Mouse (Mus musculus): Measurements from ENCODE around the gene Tnf. TPM values are rescaled to one million over a fixed set of nuclear protein-coding genes. Genes with fewer than 3 reads are reported as not detected.

Tnf gene
- total RNA-seq, 2 experiments from 2014 or later = 0.25 to 0.28 TPM

GRCm38 (mm10) chr17:35173329-35173728 is 28.5 kb downstream of the Tnf start:
- DNase-seq = no peak

DNA sequence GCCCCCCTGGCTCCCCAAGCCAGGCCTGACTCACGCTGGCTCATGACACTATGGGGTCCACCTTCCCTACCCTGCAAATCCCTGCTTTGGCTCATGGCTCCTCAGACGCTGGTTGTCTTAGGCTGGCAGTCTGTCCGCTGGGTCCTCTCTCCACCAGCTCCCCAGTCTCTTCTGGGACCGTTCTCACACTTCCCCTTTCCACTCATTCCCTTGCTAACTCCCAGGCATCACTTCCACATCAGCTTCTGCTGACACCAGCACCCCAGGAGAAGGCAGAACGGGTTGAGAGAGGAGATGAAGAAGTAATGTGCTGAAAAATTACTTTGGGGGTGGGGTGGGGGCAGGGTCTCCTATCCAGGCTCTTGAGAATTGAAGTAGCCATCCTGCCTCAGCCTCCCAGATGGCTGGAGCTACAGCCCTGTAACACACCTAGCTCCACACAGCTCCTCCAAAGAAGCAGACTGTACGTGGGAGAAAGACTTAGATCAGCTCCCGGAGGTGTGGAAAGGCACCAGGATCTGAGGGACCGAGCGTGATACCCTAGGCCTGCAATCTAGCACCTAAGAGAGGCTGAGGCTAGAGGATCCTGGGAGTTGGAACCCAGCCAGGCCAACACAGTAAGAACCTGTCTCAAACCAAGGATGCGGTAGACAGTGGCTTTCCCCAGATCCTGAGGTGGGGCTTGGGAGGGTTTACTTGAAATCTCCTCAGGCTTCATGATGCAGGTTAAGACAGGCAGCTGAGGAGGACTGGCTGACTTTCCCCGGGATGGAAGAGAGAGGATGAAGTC is 29.2 kb downstream of the Tnf start:
- peak in 1 of 2 experiments; percentile 58 for DNase-seq

GRCm38 (mm10) chr17:35168541-35169207 is 33.1 kb downstream of the Tnf start:
- DNase-seq = peak in 1 of 2 experiments; percentile 51

DNA sequence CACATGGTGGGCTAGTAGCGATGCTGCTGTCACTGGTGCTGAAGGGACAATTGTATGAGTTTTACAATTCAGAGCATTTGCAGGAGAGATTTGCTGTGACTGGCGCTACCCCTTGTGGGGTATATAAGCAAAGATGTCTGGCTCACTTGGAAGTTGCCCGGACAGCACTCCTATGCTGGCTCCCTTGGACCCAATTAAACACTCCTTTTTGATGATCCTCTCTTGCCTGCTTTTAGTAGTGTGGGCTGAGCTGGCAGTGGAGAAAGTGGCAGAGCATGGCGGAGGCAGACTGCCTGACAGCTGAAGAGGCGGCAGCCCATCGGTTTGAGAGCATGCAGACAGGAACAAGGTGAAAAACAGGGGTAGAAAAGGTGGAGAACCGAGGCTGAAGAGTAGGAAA is 34.0 kb downstream of the Tnf start:
- no peak for DNase-seq

GRCm38 (mm10) chr17:35166352-35167035 is 35.3 kb downstream of the Tnf start:
- peak; percentile 66 to 73 for DNase-seq

DNA sequence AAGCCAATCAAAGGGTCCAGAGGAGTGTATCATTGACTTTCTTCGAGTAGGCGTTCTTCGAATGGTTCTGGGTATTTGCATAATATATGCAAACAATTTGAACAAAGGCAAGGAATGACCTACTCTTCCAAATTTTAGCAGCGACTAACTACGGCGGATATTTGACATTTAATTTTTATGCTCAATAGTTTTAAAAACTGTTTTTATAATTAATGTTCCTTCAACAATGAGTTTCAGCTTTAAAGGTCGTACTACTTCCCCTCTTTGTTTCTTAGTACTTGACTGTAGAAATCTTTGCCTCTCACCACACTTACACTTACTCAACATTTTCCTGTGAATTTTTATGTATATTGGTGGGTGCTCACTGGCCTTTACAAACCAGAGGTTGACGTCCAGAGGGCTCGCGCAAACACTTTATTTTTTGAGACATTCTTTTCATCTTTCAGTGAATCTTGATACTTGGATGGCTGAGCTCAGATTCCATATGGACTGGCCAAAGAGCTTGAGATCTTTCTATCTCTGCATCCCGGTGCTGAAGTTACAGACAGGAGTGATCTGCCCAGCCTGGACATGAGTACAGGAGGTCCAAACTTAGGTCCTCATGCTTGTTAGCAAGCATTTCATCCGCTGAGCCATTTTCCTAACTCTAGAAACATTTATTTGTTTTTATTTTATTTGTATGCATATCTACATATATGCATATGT is 36.2 kb downstream of the Tnf start:
- DNase-seq = no peak

DNA sequence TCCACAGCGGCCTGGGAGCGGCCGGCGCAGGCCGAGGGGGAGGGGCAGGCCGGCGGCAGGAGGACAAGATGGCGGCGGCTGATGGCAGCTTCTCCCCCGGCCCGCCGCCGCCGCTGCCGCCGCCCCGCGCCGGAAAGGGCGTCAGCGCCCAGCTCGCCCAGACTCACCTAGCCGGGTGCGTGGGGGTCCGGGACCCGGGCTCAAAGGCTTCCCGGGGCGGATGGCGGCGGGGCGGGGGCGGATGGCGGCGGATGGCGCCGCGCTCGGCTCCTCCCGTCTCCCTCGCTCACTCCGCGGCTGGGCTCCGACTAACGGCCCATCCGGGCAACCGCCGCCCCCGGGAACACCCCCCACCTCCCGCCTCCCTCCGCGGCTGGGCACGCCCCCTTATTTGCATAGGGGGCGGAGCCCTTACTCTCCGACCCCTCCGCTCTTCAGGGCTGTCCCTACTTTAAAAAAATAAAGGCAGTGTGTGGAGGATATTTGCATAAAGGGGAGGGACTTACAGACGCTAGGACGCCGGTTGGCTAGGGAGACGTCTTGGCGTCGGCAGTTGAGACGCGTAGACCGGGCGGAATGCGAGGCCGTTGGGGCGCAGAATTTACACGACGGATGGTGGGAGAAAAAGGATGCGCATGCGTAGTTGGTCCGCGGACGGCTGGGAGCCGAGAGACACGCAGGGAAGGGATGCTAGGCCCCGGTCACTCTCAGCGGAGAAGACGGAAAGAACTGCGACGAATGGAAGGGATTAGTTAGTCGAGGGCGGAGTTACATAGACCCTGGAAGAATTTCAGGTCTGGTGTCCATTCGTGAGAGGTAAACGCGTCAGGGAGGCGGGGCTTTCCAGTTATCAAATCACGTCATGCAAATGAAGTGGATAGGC is 37.0 kb downstream of the Tnf start, which contains the start of gene Prrc2a:
Gene Prrc2a (minus strand): TSS at position 330 of the 883 bp plus-strand sequence.
- peak; percentile 97 to 99 for DNase-seq

DNA sequence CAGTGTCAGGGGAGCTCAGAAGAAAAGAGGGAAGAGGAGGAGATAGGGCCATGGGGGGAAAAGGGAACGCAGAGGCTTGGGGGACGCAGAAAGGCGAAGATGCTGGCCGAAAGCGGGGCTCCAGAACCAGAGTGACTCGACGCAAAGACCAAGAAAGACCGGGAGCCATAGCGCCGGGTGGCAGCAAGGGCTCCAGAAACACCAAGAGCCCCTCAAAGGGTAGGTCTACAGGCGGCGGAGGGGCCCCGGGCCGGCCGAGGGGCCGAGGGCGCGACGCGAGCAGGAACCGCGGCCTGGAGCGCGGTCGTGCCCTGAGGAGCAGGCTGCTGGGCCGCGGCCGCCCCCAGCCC is 37.6 kb downstream of the Tnf start:
- no peak for DNase-seq

- DNase-seq = no peak
Measured at GRCm38 (mm10) chr17:35163326-35164081, 38.3 kb downstream of the Tnf start.

- DNase-seq = peak; percentile 60 to 70
Measured at GRCm38 (mm10) chr17:35162730-35163129, 39.1 kb downstream of the Tnf start.

DNA sequence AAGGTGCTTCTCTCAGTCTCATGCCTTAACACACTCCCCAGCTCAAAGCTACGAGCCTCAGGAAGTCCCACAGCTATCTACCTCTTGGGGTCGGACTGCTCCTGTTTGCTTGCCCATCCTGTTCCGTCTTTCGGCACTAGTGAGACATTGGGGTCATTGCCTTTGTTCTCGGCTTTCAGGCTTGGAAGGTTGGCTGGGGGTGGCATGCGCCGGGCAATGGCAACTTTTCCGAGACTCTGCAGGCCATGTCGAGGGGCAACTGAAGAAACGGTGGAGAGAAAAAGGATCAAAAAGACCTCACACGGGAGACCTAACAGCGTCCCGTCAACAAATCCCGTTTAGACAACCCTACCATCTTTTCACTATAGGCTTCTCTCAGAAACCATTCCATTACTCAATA is 39.7 kb downstream of the Tnf start:
- no peak for DNase-seq

GRCm38 (mm10) chr17:35161421-35161820 is 40.4 kb downstream of the Tnf start:
- no peak for DNase-seq

DNA sequence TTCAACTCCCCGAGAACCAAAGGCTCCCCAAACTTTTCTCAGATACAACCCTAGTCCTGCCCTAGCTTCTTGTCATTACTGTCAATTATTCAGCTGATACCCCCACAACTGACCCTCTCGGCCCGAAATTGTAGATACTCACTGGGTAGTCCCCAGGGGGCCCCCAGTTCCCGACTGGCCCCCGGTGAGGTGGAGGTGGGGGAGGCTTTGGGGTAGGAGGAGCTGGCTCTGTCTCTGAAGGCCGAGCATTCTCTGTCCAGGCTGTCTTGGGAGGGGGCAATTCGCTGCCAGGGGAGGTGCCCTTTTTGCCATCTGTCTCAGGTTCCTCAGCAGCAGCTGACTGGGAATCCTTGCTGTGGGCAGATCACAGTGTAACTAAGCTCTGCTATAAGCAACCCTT is 42.2 kb downstream of the Tnf start:
- DNase-seq = no peak

GRCm38 (mm10) chr17:35158850-35159593 is 42.8 kb downstream of the Tnf start:
- DNase-seq = no peak

- DNase-seq = no peak
Measured at GRCm38 (mm10) chr17:35157661-35158175, 44.1 kb downstream of the Tnf start.

- no peak for DNase-seq
Measured at GRCm38 (mm10) chr17:35157254-35157653, 44.6 kb downstream of the Tnf start.

GRCm38 (mm10) chr17:35156461-35157200 is 45.2 kb downstream of the Tnf start:
- DNase-seq = no peak

DNA sequence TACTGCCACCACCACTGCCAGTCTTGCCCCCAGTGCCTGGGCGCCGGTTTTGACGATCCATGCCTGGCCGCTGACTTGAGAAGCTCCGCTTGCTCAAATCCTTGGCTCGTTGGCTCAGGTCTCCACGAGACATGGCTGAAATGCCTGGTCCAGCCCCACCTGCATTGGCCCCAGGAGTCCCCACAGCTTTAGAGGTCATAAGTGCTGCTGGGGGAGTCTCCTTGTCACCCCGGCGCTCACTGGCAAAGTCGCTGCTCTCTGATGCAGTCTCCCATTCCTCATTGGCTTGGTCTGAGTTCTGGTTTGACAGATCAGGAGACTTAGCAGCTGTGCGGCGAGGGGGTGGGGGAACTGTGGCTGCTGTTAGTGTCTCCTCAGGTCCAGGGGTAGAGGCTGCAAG is 46.4 kb downstream of the Tnf start:
- no peak for DNase-seq

DNA sequence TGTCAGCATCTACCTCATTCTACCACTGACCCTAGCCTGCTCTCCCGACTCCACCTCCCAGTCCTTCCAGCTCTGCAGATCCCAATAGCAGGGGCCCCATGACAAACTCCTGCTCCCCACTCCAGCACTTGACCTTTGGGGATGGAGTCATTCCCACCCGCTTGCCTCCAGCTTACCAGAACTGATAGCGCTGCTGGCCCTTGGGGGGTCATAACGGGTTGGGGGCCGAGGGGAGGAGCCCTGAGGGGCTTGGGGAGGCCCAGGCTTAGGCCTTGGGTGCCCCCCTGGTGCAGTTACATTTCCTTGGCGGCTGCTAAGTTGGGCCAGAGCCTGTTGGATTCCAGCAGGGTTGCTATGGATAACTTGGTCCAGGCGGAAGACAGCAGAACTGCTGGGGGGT is 47.2 kb downstream of the Tnf start:
- DNase-seq = no peak
